Mouse (Mus musculus) ES-E14 (cell line): ENCODE measurements at regions not wholly inside any gene's neighbourhood (a gene's known extent, or its start where the extent isn't known, plus 50 kb on each side); places are given as distances from the start of the nearest gene placed in this dataset.

ENCODE experiments used
- CHD2 ChIP-seq: IDR thresholded peaks from 2 replicates; pipeline ENCODE4 v1.6.1; 2014; ENCODE audit warnings: mild to moderate bottlenecking, low read depth, low read length, inconsistent platforms
- HCFC1 ChIP-seq: IDR thresholded peaks from 2 replicates; pipeline ENCODE4 v1.6.1; 2012; ENCODE audit warnings: low read length, inconsistent platforms, borderline replicate concordance; ENCODE audit not compliant: insufficient read depth
- MAFK ChIP-seq: IDR thresholded peaks from 2 replicates; pipeline ENCODE4 v1.6.1; 2014; ENCODE audit warnings: mild to moderate bottlenecking, low read depth, low read length, inconsistent platforms; ENCODE audit not compliant: insufficient read depth
- ZC3H11A ChIP-seq: IDR thresholded peaks from 2 replicates; pipeline ENCODE4 v1.6.1; 2012; ENCODE audit warnings: low read depth, mild to moderate bottlenecking, inconsistent platforms, low read length, borderline replicate concordance
- ZNF384 ChIP-seq: IDR thresholded peaks from 2 replicates; pipeline ENCODE4 v1.6.1; 2012; ENCODE audit warnings: low read depth, low read length, inconsistent platforms

DNA sequence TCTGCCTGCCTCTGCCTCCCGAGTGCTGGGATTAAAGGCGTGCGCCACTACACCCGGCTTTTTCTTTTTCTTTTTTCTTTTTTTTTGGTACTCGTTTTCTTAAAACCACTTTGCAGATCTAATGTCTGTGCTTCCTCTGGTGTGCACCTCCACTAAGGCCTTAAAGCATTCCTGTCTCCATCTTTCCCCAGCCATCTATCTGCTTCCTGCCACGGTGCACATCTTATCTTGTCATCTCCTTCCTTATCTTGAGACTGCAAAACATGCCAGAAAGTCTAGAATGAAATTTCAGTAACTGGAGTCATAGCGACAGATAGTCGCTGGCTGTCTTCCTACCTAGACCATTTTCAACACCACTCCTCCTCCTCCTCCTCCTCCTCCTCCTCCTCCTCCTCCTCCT, 74.9 kb downstream of the Zfp281 start:
- TF ChIP-seq HCFC1, result no peak
- TF ChIP-seq MAFK, result no peak
- TF ChIP-seq ZC3H11A, result no peak
- 0 out of 2 replicates have a peak, but pooled peaks have one; percentile 8 for TF ChIP-seq ZNF384
- TF ChIP-seq CHD2, result no peak
